Mouse (Mus musculus) spleen, adult 10 weeks (tissue): ENCODE data around the gene Mpc2. TPM values are rescaled to one million over a fixed set of nuclear protein-coding genes. Genes with fewer than 3 reads are reported as not detected.

Source experiments
- polyA plus RNA-seq: library from polyadenylated mRNA; stranded (reverse); fragments of 350-450 nt; fragmentation: Illumina TruSeq; extraction: RNeasy Lipid Tissue Mini Kit (QIAGEN cat#74804); gene quantifications from one replicate; pipeline ENCODE4 v1.2.3, GENCODE M21; 2015; ENCODE audit warnings: low replicate concordance; ENCODE audit not compliant: insufficient read depth

Mpc2 gene
- polyA plus RNA-seq: 101 TPM

DNA sequence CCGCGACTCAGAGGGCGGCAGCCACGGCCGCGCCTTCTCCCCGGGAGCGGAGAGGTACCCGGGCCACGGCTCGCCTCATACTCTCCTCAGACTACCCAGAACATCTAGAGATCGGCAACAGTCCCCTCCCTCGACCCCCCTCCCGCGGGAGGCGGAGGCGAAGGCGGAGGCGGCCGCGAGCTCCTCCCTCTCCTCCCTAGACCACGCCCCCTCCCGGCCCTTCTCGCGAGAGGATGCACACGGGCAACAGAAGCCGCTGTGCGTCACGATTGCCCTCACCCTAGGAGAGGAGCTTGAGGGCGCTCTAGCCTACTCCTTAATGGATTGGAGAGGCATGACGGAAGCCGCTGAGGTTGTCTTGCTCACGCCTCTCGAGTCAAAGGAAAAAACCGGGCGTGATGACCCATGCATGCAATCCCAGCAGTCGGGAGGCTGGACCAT, at the start of gene Mpc2, which contains the start of gene Dcaf6:
TSS of gene Mpc2 (plus strand) at position 278 of the 441 bp plus-strand sequence.
TSS of gene Dcaf6 (minus strand) at position 116 of the 441 bp plus-strand sequence.

DNA sequence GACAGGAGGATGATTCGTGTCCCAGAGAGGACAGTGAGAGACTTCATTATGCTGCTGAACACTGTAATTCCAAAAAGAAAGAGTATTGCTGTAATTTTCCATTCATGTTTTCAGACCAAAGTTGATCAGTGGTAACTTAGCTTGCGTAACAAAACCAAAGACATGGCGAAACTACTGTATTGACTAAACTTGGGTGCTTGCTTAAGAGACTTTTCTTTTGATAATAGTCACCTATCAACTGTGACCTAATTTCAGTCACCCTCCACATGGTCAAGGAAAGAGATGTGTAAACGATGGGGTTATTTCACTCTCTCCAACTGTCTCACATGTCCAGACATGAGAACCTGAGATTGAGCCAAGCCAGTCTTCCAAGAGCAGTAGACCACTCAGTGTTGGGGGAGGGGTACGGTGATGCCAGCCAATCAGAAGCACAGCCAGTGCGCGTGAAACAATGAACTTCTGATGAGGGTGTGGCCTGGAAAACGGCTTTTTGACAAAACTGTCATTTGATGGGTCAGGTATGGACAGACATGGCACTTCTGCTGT, 24.3 kb downstream of the Mpc2 start, which contains the start of gene Adcy10:
TSS of gene Adcy10 (plus strand) at position 496 of the 546 bp plus-strand sequence.

Other genes starting within 250 kb of the Mpc2 start
- 65.9 TPM for gene Tiprl, start 223.6 kb upstream of the Mpc2 start, polyA plus RNA-seq
- 0.93 TPM for gene Gpr161, start 164.8 kb upstream of the Mpc2 start, polyA plus RNA-seq
- gene Dcaf6, start 162 bp upstream of the Mpc2 start, polyA plus RNA-seq: 35.5 TPM
- not detected for gene Adcy10, start 24.5 kb downstream of the Mpc2 start, polyA plus RNA-seq
- gene Mpzl1, start 173.9 kb downstream of the Mpc2 start, polyA plus RNA-seq: 30.3 TPM
- 197 TPM for gene Rcsd1, start 249.1 kb downstream of the Mpc2 start, polyA plus RNA-seq